Mouse (Mus musculus): ENCODE data around the gene Grip2. TPM values are rescaled to one million over a fixed set of nuclear protein-coding genes. Genes with fewer than 3 reads are reported as not detected.
A peak's percentile ranks its signal among the peaks of the same experiment; 100 is the strongest.

The Grip2 gene
- polyA plus RNA-seq, 1 experiment: not detected

- H3K4me1 ChIP-seq: peaks cover 85% of the 10 kb centered on the region
- TF ChIP-seq GATA1 (IDR thresholded peaks at IDR 0.05; ENCODE audit: borderline replicate concordance, low read length): no peak
- no peak for TF ChIP-seq FLI1 (IDR thresholded peaks at IDR 0.05; ENCODE audit: low read length)
- H3K27me3 ChIP-seq (replicated peaks): no peaks in the 10 kb centered on the region
- H3K36me3 ChIP-seq (replicated peaks; ENCODE audit: low read length): peaks cover 70% of the 10 kb centered on the region
- peak overlapping the region; percentile 87 for H3K4me3 ChIP-seq (replicated peaks)
- H3K9me3 ChIP-seq: peaks cover 5% of the 10 kb centered on the region; the same call in 1 of the 2 replicates
Measured at GRCm38 (mm10) chr6:91712097-91712854, 114.8 kb downstream of the Grip2 start.

Other genes starting within 250 kb of the Grip2 start
- 20.6 and 27.7 TPM in 2 replicates for gene Slc6a6, start 143.2 kb downstream of the Grip2 start, polyA plus RNA-seq (2012; ENCODE audit: insufficient read depth, low replicate concordance)
- gene Ccdc174, start 50.8 kb upstream of the Grip2 start, polyA plus RNA-seq (2012; ENCODE audit: insufficient read depth, low replicate concordance): 2.6 and 6.0 TPM in 2 replicates
- 0.03 and 2.0 TPM in 2 replicates for gene 4930590J08Rik, start 75.6 kb upstream of the Grip2 start, polyA plus RNA-seq (2012; ENCODE audit: insufficient read depth, low replicate concordance)
- gene Fgd5, start 151.6 kb upstream of the Grip2 start, polyA plus RNA-seq (2012; ENCODE audit: insufficient read depth, low replicate concordance): 0.08 and 0.28 TPM in 2 replicates